Comparison of ENCODE assay signal across 8 mouse cellular contexts in the genomic region with DNA sequence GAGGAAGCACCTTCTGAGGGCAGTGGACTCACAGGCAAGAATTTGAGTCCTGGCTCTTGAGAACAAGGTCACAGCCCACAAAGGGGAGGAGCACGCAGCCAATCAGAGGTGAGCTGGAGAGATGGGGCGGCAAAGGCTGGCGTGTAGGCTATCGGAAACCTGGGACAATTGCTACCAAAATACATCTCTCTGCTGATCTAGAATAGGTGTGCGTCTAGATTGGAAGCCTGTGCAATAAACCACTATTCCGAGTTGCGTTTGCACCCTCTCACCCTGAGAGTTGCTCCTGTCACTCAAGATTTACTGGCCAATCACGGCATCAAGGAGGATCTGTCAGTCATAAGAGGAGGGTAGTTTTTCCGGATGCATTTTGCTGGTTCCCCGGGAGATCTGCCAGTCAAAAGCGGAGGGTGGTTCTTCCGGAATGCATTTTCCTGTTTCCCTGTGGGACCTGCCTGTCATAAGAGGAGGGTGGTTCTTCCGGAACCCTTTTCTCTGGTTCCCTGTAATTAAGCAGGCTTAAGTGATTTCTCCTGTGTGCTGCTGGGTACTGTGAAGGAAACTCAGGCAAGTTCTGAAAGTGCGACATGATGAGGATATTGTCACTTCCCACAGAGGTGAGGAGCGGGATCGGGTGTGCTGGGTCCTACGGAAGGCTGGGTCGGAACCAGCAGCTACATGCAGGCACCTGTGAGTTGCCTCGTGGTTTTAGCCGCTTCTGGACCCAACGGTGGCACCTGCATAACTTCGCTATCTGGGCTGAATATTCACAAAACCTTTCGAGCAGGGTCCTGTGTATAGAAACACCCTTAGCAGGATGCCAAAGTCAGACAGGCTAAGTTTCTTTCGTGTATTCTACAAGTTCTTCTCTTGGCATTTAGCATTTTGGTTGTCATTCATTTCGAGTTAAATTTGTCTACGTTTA.
A peak's percentile ranks its signal among the peaks of the same experiment; 100 is the strongest.
DNase-seq lines count a peak whose midpoint lies in the region; ATAC-seq and TF ChIP-seq lines count a peak whose summit lies in the region.
"Not testable (repeated sequence)": the region's sequence is repeated elsewhere in the genome, so short reads cannot be mapped to it uniquely, and the experiment has no call there.

No protein-coding gene starts in this region.

- ATAC-seq in activated CD4-positive, CD25-positive, alpha-beta regulatory T cell, adult 4 months = peak; percentile 100

- H3K4me1 ChIP-seq in cortical plate, adult 2 months (ENCODE audit: control insufficient read depth, insufficient read depth, low read length); megakaryocyte, embryonic 14.5 days: not testable (repeated sequence)

- not testable (repeated sequence) for H3K27me3 ChIP-seq in megakaryocyte, embryonic 14.5 days (replicated peaks)

- TF ChIP-seq POLR2A in cortical plate, adult 2 months (IDR thresholded peaks at IDR 0.05; ENCODE audit: extremely low read depth, insufficient read depth, low read length) = not testable (repeated sequence)

- peak overlapping the region; percentile 60 for H3K27ac ChIP-seq in cortical plate, adult 2 months (ENCODE audit: insufficient read depth, low read length)

- peak overlapping the region; percentile 82 for H3K4me3 ChIP-seq in cortical plate, adult 2 months (ENCODE audit: insufficient read depth, low read length)
- H3K4me3 ChIP-seq in megakaryocyte, embryonic 14.5 days (replicated peaks) = peak overlapping the region; percentile 91

- H3K9me3 ChIP-seq in megakaryocyte, embryonic 14.5 days = not testable (repeated sequence)

- TF ChIP-seq CTCF in cortical plate, adult 2 months (IDR thresholded peaks at IDR 0.05; ENCODE audit: extremely low read depth, insufficient read depth, low read length) = not testable (repeated sequence)

- peak; percentile 83 to 86 for DNase-seq in gastrocnemius, adult 8-10 months (ENCODE audit: low spot score in 2 of 2)
- peak; percentile 81 for DNase-seq in hindlimb bud, embryonic 11.5 days (ENCODE audit: extremely low spot score, low read depth, low spot score)
- peak; percentile 87 to 92 for DNase-seq in left cerebral cortex, adult 8-10 months (ENCODE audit: low spot score in 2 of 2)
- peak; percentile 93 to 96 for DNase-seq in right cerebral cortex, postnatal 10 days (ENCODE audit: low spot score in 2 of 2)
- peak; percentile 76 for DNase-seq in urinary bladder, postnatal 25 days (ENCODE audit: low spot score)

- H3K36me3 ChIP-seq in megakaryocyte, embryonic 14.5 days (replicated peaks; ENCODE audit: low read length) = not testable (repeated sequence)

Comparison
In these comparisons a context has a peak if more than half of its experiments do, and no peak if none do; other contexts are left out.
1. Peak in every context shown above with its lines: DNase-seq, ATAC-seq, H3K4me3 ChIP-seq and H3K27ac ChIP-seq.